Mouse (Mus musculus) stomach, embryonic 16.5 days (tissue): ENCODE measurements around the gene Smim11. TPM values are rescaled to one million over a fixed set of nuclear protein-coding genes. Genes with fewer than 3 reads are reported as not detected.

Experiments used
- ATAC-seq: fragments of 200-750 bp; cut with Nextera tagmentation; 2 replicates; pipeline ENCODE4 v1.8.0; 2017; ENCODE audit warnings: moderate number of reproducible peaks, moderate TSS enrichment; ENCODE audit not compliant: insufficient read depth, low FRiP score
- H3K27ac ChIP-seq: fragments of 300-500 bp; sonication (generic); 2 replicates; pipeline ENCODE4 v1.5.1; 2014; ENCODE audit warnings: low read length
- H3K27me3 ChIP-seq: fragments of 300-500 bp; sonication (generic); 2 replicates; pipeline ENCODE4 v1.6.1; 2014; ENCODE audit warnings: low read length, control low read depth, mixed read lengths; ENCODE audit not compliant: control insufficient read depth, insufficient read depth
- H3K36me3 ChIP-seq: fragments of 300-500 bp; sonication (generic); 2 replicates; pipeline ENCODE4 v1.6.1; 2014; ENCODE audit warnings: low read length; ENCODE audit not compliant: control insufficient read depth, insufficient read depth
- H3K4me1 ChIP-seq: fragments of 300-500 bp; sonication (generic); 2 replicates; pipeline ENCODE4 v1.6.1; 2014; ENCODE audit warnings: low read length, control low read depth, mixed read lengths; ENCODE audit not compliant: control insufficient read depth, insufficient read depth
- H3K4me2 ChIP-seq: fragments of 300-500 bp; sonication (generic); 2 replicates; pipeline ENCODE4 v1.6.1; 2014; ENCODE audit warnings: low read depth, low read length, mixed read lengths
- H3K4me3 ChIP-seq: fragments of 300-500 bp; sonication (generic); replicated peaks from 2 replicates; pipeline ENCODE4 v1.5.1; 2014; ENCODE audit warnings: mild to moderate bottlenecking, low read length
- H3K9ac ChIP-seq: fragments of 300-500 bp; sonication (generic); 2 replicates; pipeline ENCODE4 v1.6.1; 2014; ENCODE audit warnings: low read length
- H3K9me3 ChIP-seq: fragments of 300-500 bp; sonication (generic); replicated peaks from 2 replicates; pipeline ENCODE4 v1.6.1; 2016; ENCODE audit warnings: low read length, control low read depth; ENCODE audit not compliant: control insufficient read depth
- WGBS: fragments of 180-500 bp; shearing (Covaris S2); extraction: QIAGEN DNeasy Blood & Tissue Kit; methylation state at CpG from one replicate; pipeline ENCODE4 v1.1.7; 2014; 5-methylcytosine and 5-hydroxymethylcytosine counted together
- polyA plus RNA-seq: library from polyadenylated mRNA; unstranded; fragments of >200 nt; fragmentation: Nextera tagmentation; extraction: Ambion mirVana; gene quantifications from 2 replicates; pipeline ENCODE4 v1.2.1, GENCODE M21; 2015

The Smim11 gene
- polyA plus RNA-seq, 1 experiment from 2014 or later: 153 TPM

GRCm38 (mm10) chr16:92353897-92354296, 52.8 kb downstream of the Smim11 start:
- no peak overlapping the region for H3K4me2 ChIP-seq
- H3K9ac ChIP-seq: no peak overlapping the region
- no peaks in the 10 kb centered on the region for H3K27me3 ChIP-seq
- H3K4me1 ChIP-seq: no peaks in the 10 kb centered on the region
- ATAC-seq: no peak
- H3K36me3 ChIP-seq: no peaks in the 10 kb centered on the region
- no peak overlapping the region for H3K4me3 ChIP-seq
- no peak overlapping the region for H3K27ac ChIP-seq
- WGBS: 51% methylated on average over 2 of the region's 2 CpGs
- no peaks in the 10 kb centered on the region for H3K9me3 ChIP-seq

- Histone ChIP-seq H3K27me3 (no peaks in the 10 kb centered on the region), H3K27ac (no peak overlapping the region), H3K9me3 (no peaks in the 10 kb centered on the region), H3K36me3 (no peaks in the 10 kb centered on the region), H3K9ac (no peak overlapping the region), H3K4me2 (no peak overlapping the region), H3K4me3 (no peak overlapping the region), H3K4me1 (no peaks in the 10 kb centered on the region)
- WGBS: 71% methylated on average over 5 of the region's 5 CpGs
- peak; percentile 47; the same call in 1 of the 2 replicates for ATAC-seq
Observed at GRCm38 (mm10) chr16:92355366-92355765, 54.3 kb downstream of the Smim11 start.

GRCm38 (mm10) chr16:92355982-92356381, 54.9 kb downstream of the Smim11 start:
- no peak overlapping the region for H3K27ac ChIP-seq
- H3K9me3 ChIP-seq: no peaks in the 10 kb centered on the region
- no peak for ATAC-seq
- WGBS: 61% methylated on average over 11 of the region's 11 CpGs
- H3K4me3 ChIP-seq: no peak overlapping the region
- no peak overlapping the region for H3K9ac ChIP-seq
- no peaks in the 10 kb centered on the region for H3K27me3 ChIP-seq
- no peaks in the 10 kb centered on the region for H3K4me1 ChIP-seq
- no peak overlapping the region for H3K4me2 ChIP-seq
- no peaks in the 10 kb centered on the region for H3K36me3 ChIP-seq

GRCm38 (mm10) chr16:92357023-92357422, 55.9 kb downstream of the Smim11 start:
- 73% methylated on average over 9 of the region's 9 CpGs for WGBS
- no peak for ATAC-seq
- no peak overlapping the region for H3K9ac ChIP-seq

GRCm38 (mm10) chr16:92357566-92357965, 56.5 kb downstream of the Smim11 start:
- Histone ChIP-seq H3K4me1 (no peaks in the 10 kb centered on the region), H3K4me3 (no peak overlapping the region), H3K9me3 (no peaks in the 10 kb centered on the region), H3K27me3 (no peaks in the 10 kb centered on the region), H3K4me2 (no peak overlapping the region), H3K36me3 (no peaks in the 10 kb centered on the region), H3K27ac (no peak overlapping the region), H3K9ac (no peak overlapping the region)
- no peak for ATAC-seq
- WGBS: 73% methylated on average over 10 of the region's 10 CpGs

More at GRCm38 (mm10) chr16:92357023-92357422, 55.9 kb downstream of the Smim11 start:
- Histone ChIP-seq H3K4me3 (no peak overlapping the region), H3K4me2 (no peak overlapping the region), H3K27me3 (no peaks in the 10 kb centered on the region), H3K9me3 (no peaks in the 10 kb centered on the region), H3K27ac (no peak overlapping the region), H3K36me3 (no peaks in the 10 kb centered on the region), H3K4me1 (no peaks in the 10 kb centered on the region)

- H3K4me1 ChIP-seq: no peaks in the 10 kb centered on the region
- H3K4me2 ChIP-seq: no peak overlapping the region
- H3K27me3 ChIP-seq: no peaks in the 10 kb centered on the region
- H3K9ac ChIP-seq: 0 out of 2 replicates have a peak overlapping the region, but pooled peaks have one; percentile 12
- no peak overlapping the region for H3K27ac ChIP-seq
- no peaks in the 10 kb centered on the region for H3K36me3 ChIP-seq
- ATAC-seq: peak; percentile 12; the same call in 1 of the 2 replicates
- H3K9me3 ChIP-seq: no peaks in the 10 kb centered on the region
- 27% methylated on average over 9 of the region's 9 CpGs for WGBS
- H3K4me3 ChIP-seq: no peak overlapping the region
Observed at GRCm38 (mm10) chr16:92358734-92359133, 57.6 kb downstream of the Smim11 start.

GRCm38 (mm10) chr16:92359229-92359628, 58.1 kb downstream of the Smim11 start, which contains the start of gene Kcne1:
Gene Kcne1, minus strand, starts transcription at chr16:92359468.
- Histone ChIP-seq H3K27ac (no peak within 1 kb of the TSS), H3K9ac (0 out of 2 replicates have a peak within 1 kb of the TSS, but pooled peaks have one; percentile 12), H3K4me2 (0 out of 2 replicates have a peak within 1 kb of the TSS, but pooled peaks have one; percentile 1), H3K9me3 (no peaks in the 10 kb centered on the region), H3K4me3 (no peak within 1 kb of the TSS), H3K27me3 (no peaks in the 10 kb centered on the region), H3K36me3 (no peaks in the 10 kb centered on the region), H3K4me1 (no peaks in the 10 kb centered on the region)
- ATAC-seq: 0 out of 2 replicates have a peak, but pooled peaks have one; percentile 22
- 41% methylated on average over 9 of the region's 9 CpGs for WGBS

GRCm38 (mm10) chr16:92360711-92361110, 59.6 kb downstream of the Smim11 start:
- no peak overlapping the region for H3K4me2 ChIP-seq
- no peaks in the 10 kb centered on the region for H3K9me3 ChIP-seq
- H3K4me3 ChIP-seq: no peak overlapping the region
- H3K9ac ChIP-seq: no peak overlapping the region
- 49% methylated on average over 7 of the region's 7 CpGs for WGBS
- H3K4me1 ChIP-seq: no peaks in the 10 kb centered on the region
- H3K27ac ChIP-seq: no peak overlapping the region
- H3K36me3 ChIP-seq: no peaks in the 10 kb centered on the region
- H3K27me3 ChIP-seq: no peaks in the 10 kb centered on the region
- ATAC-seq: no peak
